Mouse (Mus musculus): ENCODE results near the gene Zfp341. TPM values are rescaled to one million over a fixed set of nuclear protein-coding genes. Genes with fewer than 3 reads are reported as not detected.

The Zfp341 gene
- polyA plus RNA-seq, 1 experiment from 2014 or later: 1.8 TPM

DNA sequence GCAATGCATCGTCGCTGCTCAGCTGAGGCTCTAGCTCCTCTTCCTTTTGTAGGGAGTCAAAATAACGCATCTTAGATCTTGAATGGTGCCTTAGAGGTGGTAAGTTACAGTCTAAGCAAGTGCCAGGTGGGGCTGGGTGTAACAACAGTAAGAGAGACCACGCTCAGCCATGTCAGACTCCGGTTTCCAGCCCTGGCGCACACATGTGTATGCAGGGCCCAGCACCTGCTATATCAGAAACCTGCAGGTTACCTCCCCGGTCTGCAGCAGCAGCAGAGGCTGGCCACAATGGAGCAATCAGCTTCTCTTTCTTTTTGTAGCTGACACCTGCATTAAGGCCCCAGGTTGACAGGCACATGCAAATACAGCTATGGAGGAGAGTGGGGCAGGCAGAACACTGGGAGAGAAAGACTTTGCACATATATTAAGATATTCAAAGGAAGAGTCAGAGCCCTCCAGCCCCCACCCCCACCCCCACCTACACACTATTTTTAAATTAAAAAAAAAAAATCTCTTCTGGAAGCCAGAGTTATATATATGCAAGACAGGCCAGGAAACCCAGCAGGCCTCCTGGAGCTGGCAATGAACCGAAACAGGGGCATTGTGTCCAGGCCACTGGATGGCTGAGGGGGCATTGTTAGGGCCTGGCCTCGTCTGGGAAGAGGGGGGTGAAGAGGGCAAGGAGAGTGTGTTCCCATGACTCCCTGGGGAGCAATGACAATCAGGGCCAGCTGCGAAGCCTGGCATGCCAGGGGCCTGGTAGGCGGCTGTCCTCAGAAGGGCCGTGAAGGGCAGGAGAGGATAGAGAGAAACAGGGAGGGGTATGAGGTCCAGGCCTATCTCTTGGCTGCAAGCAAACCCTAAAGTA lies 36.0 kb upstream of the Zfp341 start:
- H3K27ac ChIP-seq: no peak overlapping the region
- H3K79me2 ChIP-seq (ENCODE audit: inconsistent target): no peaks in the 10 kb centered on the region
- no peaks in the 10 kb centered on the region for H3K36me3 ChIP-seq (ENCODE audit: inconsistent target)
- WGBS (ENCODE audit: missing documents): 90% methylated on average over 12 of the region's 12 CpGs
- H3K4me3 ChIP-seq (ENCODE audit: inconsistent target): no peak overlapping the region

- Histone ChIP-seq H3K27ac (no peak overlapping the region), H3K79me2 (ENCODE audit: inconsistent target) (no peaks in the 10 kb centered on the region), H3K4me3 (ENCODE audit: inconsistent target) (no peak overlapping the region), H3K36me3 (ENCODE audit: inconsistent target) (no peaks in the 10 kb centered on the region)
- 96% methylated on average over 6 of the region's 6 CpGs for WGBS (ENCODE audit: missing documents)
Measured at GRCm38 (mm10) chr2:154577744-154578067, 35.4 kb upstream of the Zfp341 start.

- 97% methylated on average over 8 of the region's 8 CpGs for WGBS (ENCODE audit: missing documents)
- no peaks in the 10 kb centered on the region for H3K79me2 ChIP-seq (ENCODE audit: inconsistent target)
- H3K4me3 ChIP-seq (ENCODE audit: inconsistent target): no peak overlapping the region
- H3K36me3 ChIP-seq (ENCODE audit: inconsistent target): no peaks in the 10 kb centered on the region
- H3K27ac ChIP-seq: no peak overlapping the region
Measured at GRCm38 (mm10) chr2:154580586-154580985, 32.5 kb upstream of the Zfp341 start.

DNA sequence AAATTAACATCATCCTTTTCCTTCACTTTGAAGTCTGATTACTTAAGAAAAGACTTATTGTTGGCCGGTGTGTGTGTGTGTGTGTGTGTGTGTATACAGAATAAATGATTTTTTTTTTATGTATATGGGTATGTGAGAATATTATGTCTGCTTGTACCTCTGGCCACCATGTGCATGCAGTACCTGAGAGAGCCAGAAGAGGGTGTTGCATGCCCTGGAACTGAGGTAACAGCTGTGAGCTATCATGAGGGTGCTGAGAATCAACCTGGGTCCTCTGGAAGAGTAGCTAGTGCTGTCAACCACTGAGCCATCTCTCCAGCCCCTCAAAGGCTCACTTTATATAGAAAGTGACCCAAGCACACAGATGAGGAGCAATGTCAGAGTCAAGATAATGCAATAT lies 31.7 kb upstream of the Zfp341 start:
- Histone ChIP-seq H3K27ac (no peak overlapping the region), H3K4me3 (ENCODE audit: inconsistent target) (no peak overlapping the region), H3K79me2 (ENCODE audit: inconsistent target) (no peaks in the 10 kb centered on the region), H3K36me3 (ENCODE audit: inconsistent target) (no peaks in the 10 kb centered on the region)
- WGBS (ENCODE audit: missing documents): 100% methylated on average over 1 of the region's 1 CpGs

DNA sequence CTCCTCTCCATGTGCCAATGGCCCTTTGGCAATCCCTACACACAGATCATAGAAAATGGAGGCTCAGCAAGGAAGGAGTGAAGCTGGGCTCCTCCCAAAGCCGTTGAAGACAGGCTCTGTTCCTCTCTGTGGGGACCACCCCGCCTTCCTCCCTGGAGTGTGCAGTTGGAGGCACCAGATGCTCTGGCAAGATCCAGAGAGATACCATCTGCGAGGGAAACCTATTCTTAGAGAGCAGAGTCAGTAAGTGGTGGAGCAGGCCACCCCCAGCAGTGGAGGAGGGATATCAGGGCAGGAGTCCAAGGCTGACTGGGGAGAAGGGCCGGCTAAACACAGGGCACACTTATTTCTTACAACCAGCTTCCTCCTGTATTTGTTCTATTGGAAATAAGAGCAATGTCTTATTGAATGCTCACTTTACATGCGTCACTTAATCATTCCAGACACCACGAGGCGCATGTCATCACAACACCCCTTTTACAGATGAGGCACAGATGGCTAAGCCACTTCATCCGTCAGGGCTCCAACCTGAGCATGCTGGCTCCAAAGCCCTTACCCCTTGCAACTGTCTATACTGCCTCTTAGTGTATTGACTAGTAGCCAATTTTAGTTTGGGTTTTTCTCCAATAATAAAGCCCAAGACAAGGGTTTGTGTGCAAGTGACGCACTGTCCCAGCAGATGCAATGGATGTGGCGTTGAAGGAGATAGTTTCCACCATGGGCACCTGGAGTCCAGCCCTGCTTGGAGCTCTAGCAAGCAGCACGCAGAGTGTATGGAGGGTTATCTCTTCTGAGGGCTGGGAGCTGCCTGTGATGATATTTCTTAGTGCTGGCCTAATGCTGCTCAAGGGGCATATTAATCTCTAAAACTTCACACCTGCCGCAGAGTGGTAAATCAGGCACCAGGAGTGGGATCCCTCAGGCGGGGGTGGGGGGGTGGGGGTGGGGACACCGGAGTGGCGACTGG lies 28.9 kb upstream of the Zfp341 start:
- Histone ChIP-seq H3K36me3 (ENCODE audit: inconsistent target) (0 out of 2 replicates have a peak, but pooled peaks cover 5% of the 10 kb centered on the region), H3K27ac (no peak overlapping the region), H3K79me2 (ENCODE audit: inconsistent target) (no peaks in the 10 kb centered on the region), H3K4me3 (ENCODE audit: inconsistent target) (no peak overlapping the region)
- 76% methylated on average over 15 of the region's 15 CpGs for WGBS (ENCODE audit: missing documents)

GRCm38 (mm10) chr2:154584931-154585601 lies 28.0 kb upstream of the Zfp341 start:
- no peak overlapping the region for H3K27ac ChIP-seq
- WGBS (ENCODE audit: missing documents): 85% methylated on average over 17 of the region's 17 CpGs
- H3K36me3 ChIP-seq (ENCODE audit: inconsistent target): 0 out of 2 replicates have a peak, but pooled peaks cover 5% of the 10 kb centered on the region
- no peaks in the 10 kb centered on the region for H3K79me2 ChIP-seq (ENCODE audit: inconsistent target)
- H3K4me3 ChIP-seq (ENCODE audit: inconsistent target): no peak overlapping the region

GRCm38 (mm10) chr2:154586405-154586804 lies 26.7 kb upstream of the Zfp341 start:
- H3K79me2 ChIP-seq (ENCODE audit: inconsistent target): no peaks in the 10 kb centered on the region
- H3K36me3 ChIP-seq (ENCODE audit: inconsistent target): 0 out of 2 replicates have a peak, but pooled peaks cover 5% of the 10 kb centered on the region
- no peak overlapping the region for H3K27ac ChIP-seq
- no peak overlapping the region for H3K4me3 ChIP-seq (ENCODE audit: inconsistent target)
- 92% methylated on average over 4 of the region's 5 CpGs for WGBS (ENCODE audit: missing documents)

GRCm38 (mm10) chr2:154589051-154589450 lies 24.0 kb upstream of the Zfp341 start:
- Histone ChIP-seq H3K36me3 (ENCODE audit: inconsistent target) (0 out of 2 replicates have a peak, but pooled peaks cover 5% of the 10 kb centered on the region), H3K4me3 (ENCODE audit: inconsistent target) (no peak overlapping the region), H3K27ac (no peak overlapping the region), H3K79me2 (ENCODE audit: inconsistent target) (no peaks in the 10 kb centered on the region)
- 97% methylated on average over 4 of the region's 4 CpGs for WGBS (ENCODE audit: missing documents)

GRCm38 (mm10) chr2:154591239-154591638 lies 21.9 kb upstream of the Zfp341 start:
- H3K36me3 ChIP-seq (ENCODE audit: inconsistent target): 0 out of 2 replicates have a peak, but pooled peaks cover 5% of the 10 kb centered on the region
- no peak overlapping the region for H3K4me3 ChIP-seq (ENCODE audit: inconsistent target)
- H3K27ac ChIP-seq: no peak overlapping the region
- H3K79me2 ChIP-seq (ENCODE audit: inconsistent target): no peaks in the 10 kb centered on the region
- 94% methylated on average over 3 of the region's 3 CpGs for WGBS (ENCODE audit: missing documents)

DNA sequence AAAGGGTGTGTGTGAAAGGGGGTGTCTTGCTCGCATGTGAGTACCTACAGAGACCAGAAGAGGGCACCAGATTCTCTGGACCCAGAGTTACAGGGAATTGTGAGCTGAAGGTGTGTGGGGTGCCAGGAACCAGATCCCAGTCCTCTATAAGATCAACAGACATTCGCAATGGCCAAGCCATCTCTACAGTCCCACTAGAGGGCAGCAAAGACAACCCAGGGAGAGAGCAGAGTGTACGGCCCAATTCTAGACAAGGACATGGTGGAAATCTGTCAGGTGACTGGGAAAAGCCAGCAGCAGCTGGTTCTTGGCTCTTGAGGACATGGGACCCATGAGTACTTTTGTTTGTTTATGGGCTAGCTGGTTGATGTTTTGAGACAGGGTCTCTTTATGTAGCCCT lies 20.1 kb upstream of the Zfp341 start:
- Histone ChIP-seq H3K27ac (no peak overlapping the region), H3K36me3 (ENCODE audit: inconsistent target) (no peaks in the 10 kb centered on the region)
- 82% methylated on average over 3 of the region's 3 CpGs for WGBS (ENCODE audit: missing documents)

DNA sequence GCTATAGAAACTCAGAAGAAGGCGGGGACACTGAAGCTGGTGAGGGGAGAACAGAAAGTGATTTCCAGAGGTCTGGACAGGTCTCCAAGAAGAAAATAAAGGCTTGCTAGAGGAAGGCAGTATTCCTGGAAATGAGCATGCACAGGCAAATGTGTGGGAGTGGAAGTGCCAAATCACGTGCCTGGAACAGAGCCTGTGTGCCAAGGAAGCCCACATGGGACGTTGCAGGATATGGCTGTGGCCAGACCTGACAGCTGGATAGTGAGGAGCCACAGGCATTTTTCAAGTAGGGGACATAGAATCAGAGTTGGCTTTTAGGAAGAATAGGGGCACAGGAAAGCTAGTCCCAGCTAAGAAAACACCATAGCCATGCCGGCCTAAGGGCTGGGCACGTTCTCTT lies 17.3 kb upstream of the Zfp341 start:
- Histone ChIP-seq H3K79me2 (ENCODE audit: inconsistent target) (no peaks in the 10 kb centered on the region), H3K4me3 (ENCODE audit: inconsistent target) (no peak overlapping the region), H3K36me3 (ENCODE audit: inconsistent target) (no peaks in the 10 kb centered on the region), H3K27ac (no peak overlapping the region)
- WGBS (ENCODE audit: missing documents): 96% methylated on average over 5 of the region's 5 CpGs

More for the DNA sequence above, 20.1 kb upstream of the Zfp341 start:
- Histone ChIP-seq H3K4me3 (ENCODE audit: inconsistent target) (no peak overlapping the region), H3K79me2 (ENCODE audit: inconsistent target) (no peaks in the 10 kb centered on the region)

GRCm38 (mm10) chr2:154597399-154597798 lies 15.7 kb upstream of the Zfp341 start:
- Histone ChIP-seq H3K79me2 (ENCODE audit: inconsistent target) (no peaks in the 10 kb centered on the region), H3K4me3 (ENCODE audit: inconsistent target) (no peak overlapping the region), H3K36me3 (ENCODE audit: inconsistent target) (no peaks in the 10 kb centered on the region), H3K27ac (0 out of 2 replicates have a peak overlapping the region, but pooled peaks have one; percentile 2)
- WGBS (ENCODE audit: missing documents): 3% methylated on average over 3 of the region's 3 CpGs

DNA sequence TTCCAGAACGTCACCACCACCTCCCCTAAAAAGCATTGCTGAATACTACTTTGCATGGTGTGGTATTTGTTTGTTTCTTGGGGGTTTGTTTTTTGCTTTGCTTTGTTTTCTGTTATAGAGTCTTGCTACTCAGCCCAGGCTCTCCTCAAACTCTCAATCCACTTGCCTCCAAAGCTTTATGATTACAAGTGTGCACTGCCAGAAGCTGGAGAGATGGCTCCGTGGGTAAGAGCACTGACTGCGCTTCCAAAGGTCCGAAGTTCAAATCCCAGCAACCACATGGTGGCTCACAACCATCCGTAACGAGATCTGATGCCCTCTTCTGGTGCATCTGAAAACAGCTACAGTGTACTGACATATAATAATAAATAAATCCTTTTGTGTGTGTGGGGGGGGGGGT lies 12.5 kb upstream of the Zfp341 start:
- Histone ChIP-seq H3K4me3 (ENCODE audit: inconsistent target) (no peak overlapping the region), H3K79me2 (ENCODE audit: inconsistent target) (no peaks in the 10 kb centered on the region), H3K36me3 (ENCODE audit: inconsistent target) (no peaks in the 10 kb centered on the region), H3K27ac (no peak overlapping the region)
- 96% methylated on average over 4 of the region's 6 CpGs for WGBS (ENCODE audit: missing documents)

- H3K36me3 ChIP-seq (ENCODE audit: inconsistent target): no peaks in the 10 kb centered on the region
- H3K4me3 ChIP-seq (ENCODE audit: inconsistent target): no peak overlapping the region
- WGBS (ENCODE audit: missing documents): 64% methylated on average over 3 of the region's 3 CpGs
- no peak overlapping the region for H3K27ac ChIP-seq
- H3K79me2 ChIP-seq (ENCODE audit: inconsistent target): no peaks in the 10 kb centered on the region
Measured at GRCm38 (mm10) chr2:154601324-154601723, 11.8 kb upstream of the Zfp341 start.
